Mouse (Mus musculus): ENCODE results near the gene Zfp879.

Gene Zfp879

GRCm38 (mm10) chr11:50841023-50841735, at the start of gene Zfp879:
TSS of gene Zfp879 (minus strand) at chr11:50841552.
- peak; percentile 80 for DNase-seq (ENCODE audit: extremely low spot score, low read depth, low spot score)

- peak; percentile 90 for DNase-seq (ENCODE audit: extremely low spot score, low read depth, low spot score)
Observed at GRCm38 (mm10) chr11:50887390-50888128, 46.2 kb upstream of the Zfp879 start, which contains the start of gene Zfp454. TSS of gene Zfp454 (minus strand) at chr11:50887651.

GRCm38 (mm10) chr11:50886933-50887293, 45.6 kb upstream of the Zfp879 start:
- no peak for DNase-seq (ENCODE audit: extremely low spot score, low read depth, low spot score)

GRCm38 (mm10) chr11:50886231-50886932, 45.0 kb upstream of the Zfp879 start:
- no peak for DNase-seq (ENCODE audit: extremely low spot score, low read depth, low spot score)

- DNase-seq (ENCODE audit: extremely low spot score, low read depth, low spot score), result no peak
Observed at GRCm38 (mm10) chr11:50883756-50884155, 42.4 kb upstream of the Zfp879 start.

GRCm38 (mm10) chr11:50878641-50879040, 37.3 kb upstream of the Zfp879 start:
- no peak for DNase-seq (ENCODE audit: extremely low spot score, low read depth, low spot score)

- DNase-seq (ENCODE audit: extremely low spot score, low read depth, low spot score), result no peak
Observed at GRCm38 (mm10) chr11:50850989-50851601, 9.7 kb upstream of the Zfp879 start.

- no peak for DNase-seq (ENCODE audit: extremely low spot score, low read depth, low spot score)
Observed at GRCm38 (mm10) chr11:50850177-50850735, 8.9 kb upstream of the Zfp879 start, which contains the start of gene Grm6. TSS of gene Grm6 (plus strand) at chr11:50850685.

- no peak for DNase-seq (ENCODE audit: extremely low spot score, low read depth, low spot score)
Observed at GRCm38 (mm10) chr11:50849310-50849709, 8.0 kb upstream of the Zfp879 start.

- no peak for DNase-seq (ENCODE audit: extremely low spot score, low read depth, low spot score)
Observed at GRCm38 (mm10) chr11:50848520-50849137, 7.3 kb upstream of the Zfp879 start.

GRCm38 (mm10) chr11:50847047-50847446, 5.7 kb upstream of the Zfp879 start:
- DNase-seq (ENCODE audit: extremely low spot score, low read depth, low spot score), result no peak

- no peak for DNase-seq (ENCODE audit: extremely low spot score, low read depth, low spot score)
Observed at GRCm38 (mm10) chr11:50845951-50846350, 4.6 kb upstream of the Zfp879 start.

GRCm38 (mm10) chr11:50835727-50836126, 5.6 kb downstream of the Zfp879 start:
- no peak for DNase-seq (ENCODE audit: extremely low spot score, low read depth, low spot score)

- no peak for DNase-seq (ENCODE audit: extremely low spot score, low read depth, low spot score)
Observed at GRCm38 (mm10) chr11:50827010-50827953, 14.1 kb downstream of the Zfp879 start, which contains the start of gene Zfp354c. TSS of gene Zfp354c (minus strand) at chr11:50827724.

GRCm38 (mm10) chr11:50826214-50826613, 15.1 kb downstream of the Zfp879 start:
- DNase-seq (ENCODE audit: extremely low spot score, low read depth, low spot score), result no peak

- DNase-seq (ENCODE audit: extremely low spot score, low read depth, low spot score), result no peak
Observed at GRCm38 (mm10) chr11:50814233-50814632, 27.1 kb downstream of the Zfp879 start.

- DNase-seq (ENCODE audit: extremely low spot score, low read depth, low spot score), result no peak
Observed at GRCm38 (mm10) chr11:50798836-50799235, 42.5 kb downstream of the Zfp879 start.

- no peak for DNase-seq (ENCODE audit: extremely low spot score, low read depth, low spot score)
Observed at GRCm38 (mm10) chr11:50797674-50798073, 43.7 kb downstream of the Zfp879 start.

All from hindlimb bud, embryonic 11.5 days (tissue).